Mouse (Mus musculus): ENCODE measurements at regions not wholly inside any gene's neighbourhood (a gene's known extent, or its start where the extent isn't known, plus 50 kb on each side); places are given as distances from the start of the nearest gene placed in this dataset.

DNA sequence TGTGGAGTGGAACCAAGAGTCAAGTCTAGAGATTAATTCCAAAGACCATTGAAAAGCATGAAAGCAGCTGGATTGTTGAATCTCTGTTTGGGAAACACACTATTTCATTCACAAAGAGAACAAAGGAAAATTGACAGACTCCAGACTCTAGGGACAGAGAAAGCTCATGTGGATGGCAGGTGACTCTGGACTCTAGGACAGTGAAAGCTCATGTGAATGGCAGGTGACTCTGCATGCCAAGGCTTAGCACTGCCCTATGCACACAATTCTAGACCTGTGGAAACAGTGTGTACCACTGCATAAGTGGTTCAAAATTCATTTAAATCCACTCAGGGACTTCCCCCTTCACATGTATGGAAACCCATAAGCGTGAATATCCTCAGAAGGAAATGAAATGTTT, 486.0 kb upstream of the Fam92a start:
- H3K4me3 ChIP-seq (replicated peaks): no peak overlapping the region
- no peaks in the 10 kb centered on the region for H3K36me3 ChIP-seq (replicated peaks)
- no peaks in the 10 kb centered on the region for H3K9me3 ChIP-seq (replicated peaks)
- no peak for ATAC-seq (ENCODE audit: insufficient read depth)
- H3K4me2 ChIP-seq: no peak overlapping the region
- H3K27me3 ChIP-seq: no peaks in the 10 kb centered on the region
- no peak overlapping the region for H3K9ac ChIP-seq
- no peaks in the 10 kb centered on the region for H3K4me1 ChIP-seq (replicated peaks)
- 63% methylated on average over 1 of the region's 1 CpGs for whole genome bisulfite sequencing (ENCODE audit: insufficient replicate concordance)
- H3K27ac ChIP-seq (replicated peaks): no peak overlapping the region

GRCm38 (mm10) chr4:12656924-12657603, 485.2 kb upstream of the Fam92a start:
- no peaks in the 10 kb centered on the region for H3K36me3 ChIP-seq (replicated peaks)
- ATAC-seq (ENCODE audit: insufficient read depth): no peak
- no peaks in the 10 kb centered on the region for H3K27me3 ChIP-seq
- no peak overlapping the region for H3K4me3 ChIP-seq (replicated peaks)
- no peaks in the 10 kb centered on the region for H3K4me1 ChIP-seq (replicated peaks)
- H3K27ac ChIP-seq (replicated peaks): no peak overlapping the region
- H3K9ac ChIP-seq: no peak overlapping the region
- no peaks in the 10 kb centered on the region for H3K9me3 ChIP-seq (replicated peaks)
- WGBS (ENCODE audit: insufficient replicate concordance): 63% methylated on average over 6 of the region's 6 CpGs
- H3K4me2 ChIP-seq: no peak overlapping the region

DNA sequence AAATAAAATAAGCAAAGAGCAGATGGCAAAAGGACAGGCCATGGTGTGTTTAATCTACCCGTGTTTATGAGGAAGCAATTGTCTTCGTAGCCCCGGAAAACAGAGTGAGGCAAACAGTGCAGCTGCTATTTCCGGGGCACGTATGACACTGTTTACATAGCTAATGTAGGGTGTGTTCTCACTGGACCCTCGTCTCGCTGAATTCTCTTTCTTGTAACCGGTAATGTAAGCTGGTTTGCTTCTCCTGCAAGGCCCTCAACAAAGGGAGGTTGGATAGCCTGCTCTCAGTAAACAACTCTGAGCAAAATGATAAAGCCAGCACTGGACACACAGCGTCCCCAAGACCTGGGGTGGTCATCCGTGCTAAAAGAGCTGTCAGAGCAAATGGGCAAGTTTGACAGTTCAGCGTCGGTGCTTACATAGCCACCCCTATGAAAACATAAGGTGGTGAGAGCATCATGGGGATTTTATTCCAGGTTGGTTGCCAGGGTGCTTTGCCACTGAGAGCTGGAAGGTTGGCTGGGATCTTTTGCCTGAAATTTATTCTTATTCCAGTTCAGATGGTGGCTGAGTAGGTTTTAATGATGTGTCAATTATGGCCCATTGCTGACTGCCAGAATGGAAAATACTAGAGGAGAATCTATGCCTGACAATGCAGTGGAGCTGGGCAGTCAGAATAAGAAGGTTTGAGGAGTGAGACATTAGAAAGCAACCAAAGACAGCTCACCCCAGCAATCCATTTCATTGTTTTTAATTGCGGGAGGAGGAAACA, 483.8 kb upstream of the Fam92a start:
- Histone ChIP-seq H3K27ac (replicated peaks) (no peak overlapping the region), H3K4me1 (replicated peaks) (no peaks in the 10 kb centered on the region), H3K4me3 (replicated peaks) (no peak overlapping the region), H3K9me3 (replicated peaks) (no peaks in the 10 kb centered on the region), H3K36me3 (replicated peaks) (no peaks in the 10 kb centered on the region), H3K4me2 (peak overlapping the region; percentile 19; the same call in 1 of the 2 replicates), H3K27me3 (no peaks in the 10 kb centered on the region), H3K9ac (no peak overlapping the region)
- WGBS (ENCODE audit: insufficient replicate concordance): 42% methylated on average over 13 of the region's 13 CpGs
- no peak for ATAC-seq (ENCODE audit: insufficient read depth)

DNA sequence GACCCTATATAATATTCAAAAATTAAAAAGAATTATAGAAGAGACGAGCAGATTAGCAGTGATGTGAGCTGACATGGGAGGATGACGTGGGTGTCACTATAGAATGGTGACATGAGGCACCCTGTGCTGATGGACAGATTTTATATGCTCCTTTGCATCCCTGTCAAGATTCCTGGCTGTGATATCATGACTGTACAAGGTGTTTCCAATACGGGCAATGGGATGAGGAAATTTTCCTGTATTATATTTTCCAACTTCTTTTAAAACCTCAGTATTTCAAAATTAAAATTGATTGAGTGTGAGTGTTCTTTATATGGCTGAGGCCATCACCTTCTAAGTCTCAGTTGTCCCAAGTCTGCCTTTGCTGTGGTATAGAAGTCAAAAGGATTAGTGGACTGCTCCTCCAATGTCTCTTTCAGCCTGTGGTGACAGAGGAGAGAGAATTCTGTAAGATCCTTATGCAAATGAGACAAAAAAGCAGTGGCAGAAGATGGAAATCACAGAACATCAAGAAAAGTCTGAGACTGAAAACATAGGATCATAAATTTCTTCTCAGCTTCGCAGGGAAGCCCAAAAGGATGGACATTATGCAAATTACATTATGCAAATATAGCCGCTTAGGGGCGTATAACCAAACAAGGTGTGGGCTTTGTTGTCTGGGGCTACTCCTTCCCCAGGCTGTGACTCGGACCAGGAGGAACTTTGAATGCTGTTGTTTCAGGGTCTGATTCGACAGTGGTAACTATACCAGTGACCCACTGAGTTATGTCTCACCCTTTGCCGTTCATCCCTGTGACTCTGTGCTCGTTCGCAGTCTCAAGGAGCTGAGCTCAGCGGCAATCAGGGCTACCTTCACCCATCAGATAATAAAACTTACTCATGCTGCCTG, 483.0 kb upstream of the Fam92a start:
- no peak overlapping the region for H3K4me3 ChIP-seq (replicated peaks)
- no peak overlapping the region for H3K9ac ChIP-seq
- H3K4me2 ChIP-seq: peak overlapping the region; percentile 19; the same call in 1 of the 2 replicates
- H3K4me1 ChIP-seq (replicated peaks): no peaks in the 10 kb centered on the region
- no peaks in the 10 kb centered on the region for H3K9me3 ChIP-seq (replicated peaks)
- ATAC-seq (ENCODE audit: insufficient read depth): no peak
- no peaks in the 10 kb centered on the region for H3K36me3 ChIP-seq (replicated peaks)
- H3K27ac ChIP-seq (replicated peaks): no peak overlapping the region
- WGBS (ENCODE audit: insufficient replicate concordance): 49% methylated on average over 12 of the region's 12 CpGs
- no peaks in the 10 kb centered on the region for H3K27me3 ChIP-seq

DNA sequence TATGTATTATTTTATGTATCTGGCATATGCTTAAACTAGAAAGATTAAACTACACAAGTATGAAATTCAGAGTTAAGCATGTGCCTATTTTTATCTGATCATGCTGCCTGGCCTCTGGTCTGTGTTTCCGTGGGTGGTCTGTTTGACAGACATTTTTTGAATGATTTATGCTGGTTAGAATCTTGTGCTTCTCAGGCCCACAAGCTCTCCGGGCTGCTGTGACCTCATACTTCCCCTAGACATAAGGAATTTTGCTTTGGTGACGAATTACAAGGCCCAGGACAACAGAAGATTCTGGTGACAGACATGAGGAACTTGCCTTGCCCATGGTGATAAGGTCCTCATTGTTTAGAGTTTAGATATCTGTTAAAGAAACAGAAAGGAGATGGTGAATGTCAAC, 475.9 kb upstream of the Fam92a start:
- no peak overlapping the region for H3K27ac ChIP-seq (replicated peaks)
- no peak overlapping the region for H3K4me2 ChIP-seq
- ATAC-seq (ENCODE audit: insufficient read depth): no peak
- H3K4me1 ChIP-seq (replicated peaks): no peaks in the 10 kb centered on the region
- H3K9ac ChIP-seq: no peak overlapping the region
- H3K9me3 ChIP-seq (replicated peaks): no peaks in the 10 kb centered on the region
- H3K36me3 ChIP-seq (replicated peaks): no peaks in the 10 kb centered on the region
- WGBS (ENCODE audit: insufficient replicate concordance): 5% methylated on average over 3 of the region's 3 CpGs
- no peaks in the 10 kb centered on the region for H3K27me3 ChIP-seq
- H3K4me3 ChIP-seq (replicated peaks): no peak overlapping the region

DNA sequence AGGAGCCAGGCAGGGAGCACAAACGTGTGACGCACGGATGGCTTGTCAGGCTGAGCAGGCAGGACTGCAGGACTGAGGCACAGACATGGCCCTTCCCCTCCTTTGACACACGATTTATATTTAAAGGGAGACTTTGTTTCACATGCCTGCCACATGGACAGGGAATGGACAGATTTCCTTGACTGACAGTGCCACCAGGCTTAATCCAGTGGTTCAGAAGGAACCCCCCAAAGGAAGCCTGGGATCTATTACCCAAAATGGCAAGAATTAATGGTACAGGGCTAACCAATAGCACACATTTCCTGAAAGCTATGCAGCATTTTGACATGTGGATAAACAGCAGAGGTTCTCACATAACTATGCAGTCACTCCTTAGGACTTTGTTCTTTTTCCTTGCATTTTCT, 470.7 kb upstream of the Fam92a start:
- Histone ChIP-seq H3K4me3 (replicated peaks) (no peak overlapping the region), H3K36me3 (replicated peaks) (no peaks in the 10 kb centered on the region), H3K4me2 (no peak overlapping the region), H3K27ac (replicated peaks) (no peak overlapping the region), H3K9me3 (replicated peaks) (no peaks in the 10 kb centered on the region), H3K9ac (no peak overlapping the region), H3K27me3 (no peaks in the 10 kb centered on the region), H3K4me1 (replicated peaks) (no peaks in the 10 kb centered on the region)
- ATAC-seq (ENCODE audit: insufficient read depth): no peak
- WGBS (ENCODE audit: insufficient replicate concordance): 50% methylated on average over 4 of the region's 4 CpGs

- Histone ChIP-seq H3K4me1 (replicated peaks) (peaks cover 12% of the 10 kb centered on the region; the same call in 1 of the 2 replicates), H3K27ac (replicated peaks) (no peak overlapping the region), H3K9me3 (replicated peaks) (no peaks in the 10 kb centered on the region), H3K9ac (no peak overlapping the region), H3K4me2 (no peak overlapping the region), H3K36me3 (replicated peaks) (no peaks in the 10 kb centered on the region), H3K27me3 (no peaks in the 10 kb centered on the region), H3K4me3 (replicated peaks) (no peak overlapping the region)
- ATAC-seq (ENCODE audit: insufficient read depth): no peak
- 60% methylated on average over 2 of the region's 2 CpGs for WGBS (ENCODE audit: insufficient replicate concordance)
Measured at GRCm38 (mm10) chr4:12629375-12629821, 457.6 kb upstream of the Fam92a start.

GRCm38 (mm10) chr4:12628702-12629374, 457.0 kb upstream of the Fam92a start:
- no peak for ATAC-seq (ENCODE audit: insufficient read depth)
- WGBS (ENCODE audit: insufficient replicate concordance): 67% methylated on average over 5 of the region's 5 CpGs

GRCm38 (mm10) chr4:12627158-12627871, 455.5 kb upstream of the Fam92a start:
- WGBS (ENCODE audit: insufficient replicate concordance): 45% methylated on average over 5 of the region's 5 CpGs
- Histone ChIP-seq H3K27ac (replicated peaks) (peak overlapping the region; percentile 55), H3K4me2 (peak overlapping the region; percentile 30; the same call in 1 of the 2 replicates)

More at GRCm38 (mm10) chr4:12628702-12629374, 457.0 kb upstream of the Fam92a start:
- H3K27me3 ChIP-seq: no peaks in the 10 kb centered on the region
- no peak overlapping the region for H3K4me3 ChIP-seq (replicated peaks)
- H3K36me3 ChIP-seq (replicated peaks): no peaks in the 10 kb centered on the region
- no peak overlapping the region for H3K9ac ChIP-seq
- H3K4me2 ChIP-seq: no peak overlapping the region
- no peak overlapping the region for H3K27ac ChIP-seq (replicated peaks)
- H3K9me3 ChIP-seq (replicated peaks): no peaks in the 10 kb centered on the region
- H3K4me1 ChIP-seq (replicated peaks): peaks cover 12% of the 10 kb centered on the region; the same call in 1 of the 2 replicates

DNA sequence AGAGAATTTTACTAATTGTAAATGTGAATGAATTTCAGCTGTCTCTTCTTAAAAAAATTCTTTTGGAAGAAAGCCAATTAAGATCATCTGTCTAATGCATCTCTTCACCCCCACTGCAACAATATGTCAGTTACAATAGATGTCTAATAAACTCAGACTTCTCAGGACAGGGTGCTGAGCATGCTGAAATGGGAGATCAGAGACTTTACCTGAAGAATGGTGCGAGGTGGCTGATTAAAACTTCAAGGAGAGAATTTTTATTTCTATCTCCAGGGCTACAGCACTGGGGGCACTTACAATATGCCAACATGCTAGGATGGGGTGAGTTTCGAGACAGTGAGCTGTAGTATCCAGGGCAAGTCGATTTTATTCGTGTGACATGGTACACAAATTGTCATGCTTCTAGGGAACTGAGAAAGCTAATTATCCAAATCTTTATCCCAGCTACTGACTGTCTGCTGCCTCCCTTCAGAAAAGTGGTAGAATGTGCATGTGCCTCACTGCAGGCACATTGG, 449.0 kb upstream of the Fam92a start:
- 53% methylated on average over 4 of the region's 4 CpGs for WGBS (ENCODE audit: insufficient replicate concordance)
- Histone ChIP-seq H3K36me3 (replicated peaks) (no peaks in the 10 kb centered on the region), H3K9me3 (replicated peaks) (no peaks in the 10 kb centered on the region), H3K9ac (no peak overlapping the region), H3K4me2 (no peak overlapping the region), H3K4me1 (replicated peaks) (no peaks in the 10 kb centered on the region), H3K27me3 (no peaks in the 10 kb centered on the region), H3K27ac (replicated peaks) (no peak overlapping the region), H3K4me3 (replicated peaks) (no peak overlapping the region)
- ATAC-seq (ENCODE audit: insufficient read depth): no peak

More at GRCm38 (mm10) chr4:12627158-12627871, 455.5 kb upstream of the Fam92a start:
- H3K4me3 ChIP-seq (replicated peaks): no peak overlapping the region
- no peaks in the 10 kb centered on the region for H3K9me3 ChIP-seq (replicated peaks)
- H3K9ac ChIP-seq: no peak overlapping the region
- peaks cover 12% of the 10 kb centered on the region; the same call in 1 of the 2 replicates for H3K4me1 ChIP-seq (replicated peaks)
- ATAC-seq (ENCODE audit: insufficient read depth): peak; percentile 78
- no peaks in the 10 kb centered on the region for H3K36me3 ChIP-seq (replicated peaks)
- H3K27me3 ChIP-seq: no peaks in the 10 kb centered on the region

Measured in liver, embryonic 15.5 days (tissue).